Mouse (Mus musculus) olfactory bulb, adult 2 months (tissue): ENCODE measurements at regions not wholly inside any gene's neighbourhood (a gene's known extent, or its start where the extent isn't known, plus 50 kb on each side); places are given as distances from the start of the nearest gene placed in this dataset.

Source experiments
- H3K27ac ChIP-seq: fragments of 200-500 bp; 2 replicates; pipeline ENCODE4 v1.5.1; 2012; ENCODE audit warnings: low read depth, low read length; ENCODE audit not compliant: insufficient read depth
- H3K4me1 ChIP-seq: fragments of 200-500 bp; 2 replicates; pipeline ENCODE4 v1.6.1; 2012; ENCODE audit warnings: low read length; ENCODE audit not compliant: control insufficient read depth, insufficient read depth
- H3K4me3 ChIP-seq: fragments of 200-500 bp; 2 replicates; pipeline ENCODE4 v1.5.1; 2012; ENCODE audit warnings: mild to moderate bottlenecking, low read depth, low read length, moderate library complexity; ENCODE audit not compliant: insufficient read depth
- CTCF ChIP-seq: fragments of 200-500 bp; IDR thresholded peaks from 2 replicates; pipeline ENCODE4 v1.5.1; 2012; ENCODE audit warnings: low read depth, mild to moderate bottlenecking, low read length, moderate library complexity; ENCODE audit not compliant: insufficient read depth
- POLR2A ChIP-seq: fragments of 200-500 bp; IDR thresholded peaks from 2 replicates; pipeline ENCODE4 v1.6.1; 2012; ENCODE audit warnings: mild to moderate bottlenecking, low read depth, low read length, moderate library complexity; ENCODE audit not compliant: insufficient read depth
- WGBS: fragments of 180-500 bp; shearing (Covaris S2); methylation state at CpG from one replicate; pipeline ENCODE4 v1.1.7; 2018; 5-methylcytosine and 5-hydroxymethylcytosine counted together

- Histone ChIP-seq H3K4me1 (no peaks in the 10 kb centered on the region), H3K27ac (no peak overlapping the region), H3K4me3 (no peak overlapping the region)
- no peak for TF ChIP-seq CTCF
- whole genome bisulfite sequencing, result 61% methylated on average over 5 of the region's 5 CpGs
Measured at GRCm38 (mm10) chr2:146637573-146637972, 125.4 kb upstream of the Ralgapa2 start.

GRCm38 (mm10) chr2:146646237-146646972 lies 134.3 kb upstream of the Ralgapa2 start:
- no peak overlapping the region for H3K27ac ChIP-seq
- no peak overlapping the region for H3K4me3 ChIP-seq
- 25% methylated on average over 16 of the region's 16 CpGs for WGBS
- TF ChIP-seq CTCF (no peak), POLR2A (no peak)
- H3K4me1 ChIP-seq, result no peaks in the 10 kb centered on the region

GRCm38 (mm10) chr2:146646973-146647282 lies 134.8 kb upstream of the Ralgapa2 start:
- 66% methylated on average over 2 of the region's 2 CpGs for WGBS
- H3K4me3 ChIP-seq, result no peak overlapping the region
- no peaks in the 10 kb centered on the region for H3K4me1 ChIP-seq
- H3K27ac ChIP-seq, result no peak overlapping the region
- TF ChIP-seq CTCF, result no peak
- TF ChIP-seq POLR2A, result no peak

- Histone ChIP-seq H3K4me1 (no peaks in the 10 kb centered on the region), H3K4me3 (no peak overlapping the region), H3K27ac (no peak overlapping the region)
- 57% methylated on average over 3 of the region's 3 CpGs for WGBS
- TF ChIP-seq POLR2A (no peak), CTCF (no peak)
Measured at GRCm38 (mm10) chr2:146661346-146661745, 149.2 kb upstream of the Ralgapa2 start.

GRCm38 (mm10) chr2:146672761-146673160 lies 160.6 kb upstream of the Ralgapa2 start:
- 44% methylated on average over 2 of the region's 2 CpGs for WGBS
- Histone ChIP-seq H3K4me3 (no peak overlapping the region), H3K27ac (no peak overlapping the region), H3K4me1 (no peaks in the 10 kb centered on the region)
- TF ChIP-seq CTCF (no peak), POLR2A (no peak)

- Histone ChIP-seq H3K4me1 (no peaks in the 10 kb centered on the region), H3K27ac (no peak overlapping the region), H3K4me3 (no peak overlapping the region)
- 86% methylated on average over 3 of the region's 3 CpGs for WGBS
- TF ChIP-seq POLR2A (no peak), CTCF (no peak)
Measured at GRCm38 (mm10) chr2:146681979-146682378, 169.8 kb upstream of the Ralgapa2 start.

GRCm38 (mm10) chr2:146685854-146686507 lies 169.7 kb upstream of the Kiz start:
- Histone ChIP-seq H3K4me1 (no peaks in the 10 kb centered on the region), H3K4me3 (no peak overlapping the region), H3K27ac (no peak overlapping the region)
- WGBS, result 69% methylated on average over 5 of the region's 5 CpGs
- TF ChIP-seq CTCF (no peak), POLR2A (no peak)

GRCm38 (mm10) chr2:146688544-146688943 lies 167.1 kb upstream of the Kiz start:
- 76% methylated on average over 7 of the region's 7 CpGs for WGBS
- H3K27ac ChIP-seq, result no peak overlapping the region
- H3K4me3 ChIP-seq, result no peak overlapping the region
- no peaks in the 10 kb centered on the region for H3K4me1 ChIP-seq
- no peak for TF ChIP-seq CTCF
- TF ChIP-seq POLR2A, result no peak

GRCm38 (mm10) chr2:146693484-146693883 lies 162.2 kb upstream of the Kiz start:
- no peak overlapping the region for H3K27ac ChIP-seq
- no peak for TF ChIP-seq POLR2A
- no peak for TF ChIP-seq CTCF
- H3K4me1 ChIP-seq, result no peaks in the 10 kb centered on the region
- 31% methylated on average over 2 of the region's 2 CpGs for WGBS
- no peak overlapping the region for H3K4me3 ChIP-seq
